Mouse (Mus musculus): Measurements from ENCODE around the gene Srgap2.

GRCm38 (mm10) chr1:131436609-131437008 is 90.5 kb downstream of the Srgap2 start:
- TF ChIP-seq CTCF (IDR thresholded peaks at IDR 0.05; ENCODE audit: low read depth, low read length) (no peak), POLR2A (IDR thresholded peaks at IDR 0.05; ENCODE audit: extremely low read depth, insufficient read depth, low read length) (no peak)
